Mouse (Mus musculus) forelimb bud, embryonic 11.5 days (tissue): ENCODE results near the gene Ror1.

ENCODE experiments used
- DNase-seq: peaks from one replicate; pipeline ENCODE4 v3.0.0-alpha.2; 2012; ENCODE audit warnings: low read depth, low spot score

The Ror1 gene

DNA sequence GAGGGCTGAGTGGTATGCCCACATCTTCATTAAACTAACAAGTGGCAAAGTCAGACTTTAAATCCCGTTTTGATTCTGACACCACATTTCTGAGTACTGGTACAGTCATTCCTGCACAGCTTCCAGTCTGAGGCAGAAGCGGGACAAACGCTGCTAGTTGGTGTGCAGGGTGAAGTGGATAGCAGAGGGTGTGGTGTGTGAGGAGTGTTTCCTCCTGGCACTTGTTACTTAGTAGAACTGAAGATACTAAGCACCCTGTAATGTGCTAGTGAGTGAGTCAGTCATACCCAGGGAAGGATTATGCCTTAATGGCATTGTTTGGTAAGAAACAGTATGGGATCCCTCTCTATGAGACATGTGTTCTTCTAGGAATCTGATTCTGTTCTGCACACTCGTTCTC, 115.7 kb downstream of the Ror1 start:
- no peak for DNase-seq

DNA sequence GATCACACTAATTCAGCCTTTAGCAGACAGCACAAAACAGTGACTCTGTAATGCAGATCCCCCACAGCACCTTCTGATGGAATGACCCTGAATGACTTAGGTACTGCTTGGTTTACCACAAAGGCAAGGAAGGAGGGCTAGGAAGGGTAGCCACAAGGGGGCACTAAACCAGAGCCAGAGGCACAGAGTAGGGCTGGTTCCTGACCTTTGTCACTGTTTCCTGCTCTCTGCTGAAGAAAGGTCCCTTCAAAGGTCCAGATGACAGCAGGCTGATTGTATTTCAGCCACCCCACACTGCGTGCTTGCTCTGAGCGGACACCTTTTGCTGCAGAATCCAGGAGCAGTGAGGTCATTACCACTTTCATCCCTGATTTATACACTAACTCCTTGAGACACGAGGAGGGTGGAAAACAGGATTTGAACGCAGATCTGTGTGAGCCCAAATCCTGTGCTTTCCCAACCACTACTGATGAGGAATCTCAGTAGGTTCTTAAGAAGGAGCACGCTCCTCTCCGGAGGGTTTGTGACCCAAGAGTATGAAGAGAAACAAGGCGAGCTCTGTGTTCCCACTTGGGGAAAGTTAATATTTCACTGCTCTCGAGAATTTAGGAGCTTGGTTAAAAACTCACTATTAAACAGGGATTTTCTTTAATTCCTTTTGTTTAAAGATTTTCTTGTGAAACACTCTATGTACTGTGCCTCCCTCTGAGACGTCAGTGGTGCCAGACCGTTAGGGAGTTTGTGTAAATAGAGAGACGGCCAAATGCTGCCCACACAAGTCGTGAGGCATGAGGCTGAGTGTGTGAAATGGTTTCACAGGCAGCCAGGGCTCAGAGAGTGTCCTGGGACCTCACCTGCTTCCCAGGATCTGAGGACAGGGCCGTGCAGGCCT, 119.0 kb downstream of the Ror1 start:
- DNase-seq: no peak

- no peak for DNase-seq
These were observed 121.0 kb downstream of the Ror1 start for GRCm38 (mm10) chr4:100216587-100216986.

DNA sequence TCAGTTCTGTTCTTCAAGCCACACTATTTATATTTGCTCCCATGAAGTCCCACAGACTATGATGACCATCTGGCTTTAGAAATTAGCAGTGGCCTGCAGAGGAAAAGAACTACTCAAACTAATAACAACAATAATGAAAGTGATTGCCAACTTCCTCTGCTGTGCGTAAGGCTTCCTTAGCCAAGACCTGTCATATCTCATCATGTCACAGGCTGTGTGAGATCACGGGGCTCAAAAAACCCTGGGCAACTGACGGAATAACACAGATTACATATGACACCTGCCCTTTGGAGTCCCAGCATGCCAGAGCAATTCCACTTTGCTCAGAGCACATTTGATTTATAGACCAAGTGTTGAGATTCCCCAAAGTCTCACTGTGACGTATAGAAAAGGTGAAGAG, 123.4 kb downstream of the Ror1 start:
- DNase-seq: no peak

- no peak for DNase-seq
These were observed 124.0 kb downstream of the Ror1 start for GRCm38 (mm10) chr4:100219599-100219998.

DNA sequence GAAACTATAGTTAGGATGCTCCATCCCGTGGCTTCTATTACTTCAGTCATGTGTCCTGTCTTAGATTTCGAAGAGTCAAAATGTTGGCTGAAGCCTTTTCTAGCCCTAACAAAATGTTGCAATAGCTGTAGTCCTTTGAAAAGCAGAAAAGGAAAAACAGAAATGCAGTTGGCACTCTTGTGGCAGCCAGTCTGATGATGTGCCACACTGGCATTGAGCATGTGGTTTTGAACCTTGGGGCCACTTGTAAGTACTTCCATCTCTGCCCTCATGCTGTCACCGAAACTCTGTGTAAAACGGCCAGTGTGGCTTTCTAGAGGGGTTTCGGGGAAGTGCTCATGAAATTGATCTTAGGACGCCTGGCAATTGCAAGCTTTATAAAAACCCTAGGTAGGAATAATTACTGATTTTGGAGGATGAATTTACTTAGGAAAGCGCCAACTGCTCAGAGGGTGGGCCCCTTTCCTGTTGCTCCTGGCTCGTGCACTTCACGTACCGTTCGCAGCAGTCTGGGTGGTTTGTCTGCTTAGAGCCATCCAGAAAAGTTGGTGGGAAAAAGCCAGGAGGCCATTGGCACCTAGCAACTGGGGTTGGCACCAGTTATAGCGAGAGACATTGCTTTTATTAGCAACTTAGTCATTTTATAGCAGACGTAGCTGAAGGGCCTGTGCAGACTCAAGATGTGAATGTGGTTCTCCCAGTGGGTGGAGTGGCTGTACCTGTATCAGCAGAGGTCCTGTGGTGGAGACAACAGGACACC, 126.6 kb downstream of the Ror1 start:
- no peak for DNase-seq

DNA sequence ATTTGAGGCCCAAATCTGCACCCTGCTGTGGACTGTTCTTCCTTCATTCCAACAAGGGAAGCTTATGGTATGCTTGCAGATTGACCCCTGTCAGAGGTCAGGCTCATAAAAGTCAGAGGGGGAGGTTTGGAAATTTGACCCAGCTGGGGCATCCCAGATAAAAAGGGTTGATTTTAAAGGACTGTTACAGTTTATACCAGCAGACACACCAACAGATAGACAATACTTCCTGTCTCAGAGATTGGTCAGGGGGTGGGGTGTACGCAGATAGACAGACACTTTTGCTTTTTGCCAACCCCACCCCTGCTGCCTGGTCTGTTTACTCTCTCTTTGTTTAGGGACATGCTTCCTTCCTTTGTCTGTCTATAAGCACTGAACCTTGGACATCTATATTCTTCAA, 127.9 kb downstream of the Ror1 start:
- DNase-seq: peak; percentile 54

GRCm38 (mm10) chr4:100223965-100224364, 128.4 kb downstream of the Ror1 start:
- DNase-seq: no peak

GRCm38 (mm10) chr4:100226619-100227018, 131.0 kb downstream of the Ror1 start:
- DNase-seq: no peak

- no peak for DNase-seq
These were observed 132.5 kb downstream of the Ror1 start for GRCm38 (mm10) chr4:100228106-100228505.

- DNase-seq: no peak
These were observed 134.7 kb downstream of the Ror1 start for GRCm38 (mm10) chr4:100230245-100230644.

DNA sequence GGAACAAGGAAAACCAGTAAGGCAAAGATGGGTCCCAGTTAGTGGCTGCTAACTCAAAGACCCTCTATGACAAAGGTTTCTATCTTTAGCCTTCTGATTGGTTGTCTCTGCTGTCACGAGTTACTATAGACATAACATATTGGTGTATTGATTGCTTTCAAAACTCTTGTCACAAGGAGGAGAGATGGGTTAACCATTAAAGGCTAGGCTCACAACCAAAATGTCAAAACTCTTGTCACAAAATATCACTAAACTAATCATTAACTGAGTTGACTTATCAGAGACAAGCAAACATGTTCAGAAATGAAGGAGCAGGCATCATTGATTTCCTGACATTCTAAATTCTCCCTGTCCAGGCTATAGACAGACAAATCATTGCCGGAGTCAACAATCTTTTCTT, 135.4 kb downstream of the Ror1 start:
- no peak for DNase-seq

- no peak for DNase-seq
These were observed 136.3 kb downstream of the Ror1 start for GRCm38 (mm10) chr4:100231906-100232305.

DNA sequence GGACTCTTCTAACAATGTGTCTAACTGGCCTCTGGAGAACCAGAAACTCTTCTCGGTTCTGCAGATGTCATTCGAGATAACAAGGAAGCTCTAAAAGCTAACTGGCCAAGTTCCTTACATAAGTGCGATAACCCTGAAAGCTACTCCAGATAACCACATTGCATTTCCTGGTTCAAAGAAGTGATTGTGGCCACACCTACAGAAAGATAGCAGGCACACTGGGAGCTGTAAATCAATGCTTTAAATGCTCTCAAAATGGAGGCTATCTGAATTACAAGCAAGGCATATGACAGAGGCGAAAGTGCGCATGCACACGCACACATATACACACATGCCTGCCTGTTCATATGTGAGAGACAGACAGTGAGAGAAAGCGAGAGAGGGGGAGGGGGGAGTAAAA, 136.9 kb downstream of the Ror1 start:
- DNase-seq: no peak

DNA sequence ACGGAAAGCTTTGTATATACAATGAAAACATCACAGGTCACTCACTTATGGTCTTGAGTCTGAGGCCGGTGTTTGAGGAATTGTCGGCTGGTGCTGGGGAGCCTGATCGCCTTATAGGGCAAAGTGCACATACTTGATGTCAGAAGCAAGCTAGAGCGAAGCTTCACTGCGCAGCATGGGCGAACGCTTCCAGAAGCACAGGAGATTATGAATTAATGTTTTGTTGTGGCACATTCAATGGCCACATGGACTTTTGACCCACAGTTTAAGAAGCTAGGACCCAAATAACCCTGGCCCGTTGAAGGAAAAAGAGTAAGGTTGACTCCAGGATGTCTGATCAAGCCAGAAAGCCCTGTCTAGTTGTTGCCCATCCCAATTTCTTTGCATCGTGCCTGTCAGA, 138.2 kb downstream of the Ror1 start:
- no peak for DNase-seq

DNA sequence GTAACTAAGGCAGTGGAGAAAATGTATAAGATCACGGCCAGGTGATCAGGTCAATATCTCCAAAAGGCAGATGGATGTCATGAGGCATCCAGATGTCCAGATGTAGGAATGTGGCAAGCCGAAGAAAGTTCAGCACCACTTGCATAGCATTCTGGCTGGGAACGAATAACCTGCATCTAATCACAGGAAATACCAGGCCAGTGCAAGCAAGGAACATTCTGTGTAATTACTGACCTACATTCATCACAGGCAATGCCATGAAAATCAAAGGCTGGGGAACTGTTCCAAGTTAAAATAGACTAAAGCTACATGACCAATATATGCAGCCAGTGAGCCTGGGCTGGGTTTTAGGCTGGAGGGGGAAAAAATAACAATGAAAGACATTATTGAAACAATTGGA, 140.7 kb downstream of the Ror1 start:
- peak; percentile 78 for DNase-seq

DNA sequence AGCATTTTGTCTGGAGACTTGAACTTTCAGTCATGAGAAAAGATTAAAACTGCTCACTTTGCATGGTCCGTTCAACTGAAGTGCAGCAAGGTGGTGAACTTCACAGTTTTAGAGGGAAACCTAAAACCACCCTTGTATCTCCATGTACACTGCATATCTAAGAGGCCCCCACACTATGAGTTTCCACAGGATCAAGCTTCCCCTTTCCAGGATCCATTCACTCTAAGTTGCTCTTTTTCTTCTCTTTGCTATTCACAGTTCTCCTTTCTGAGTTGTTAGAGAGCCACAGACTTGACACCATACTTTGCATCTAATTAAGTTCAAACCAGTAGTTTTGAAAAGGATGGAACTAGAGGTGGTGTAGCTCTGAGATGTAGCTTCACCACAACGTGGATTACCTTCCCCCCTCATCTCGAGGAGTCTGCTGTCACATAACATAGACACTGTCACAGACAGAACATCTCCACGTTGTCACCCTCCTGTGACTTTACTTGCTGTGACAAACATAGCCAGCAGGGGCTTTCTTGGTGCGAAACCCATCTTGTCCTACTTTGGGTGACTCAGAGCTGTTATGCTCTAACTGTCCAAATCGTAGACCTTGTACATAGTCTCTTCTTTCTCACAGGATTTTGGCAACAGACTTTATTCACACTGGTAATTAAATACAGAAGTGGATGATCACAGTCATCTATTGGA, 146.6 kb downstream of the Ror1 start:
- no peak for DNase-seq

GRCm38 (mm10) chr4:100244250-100244649, 148.7 kb downstream of the Ror1 start:
- no peak for DNase-seq

GRCm38 (mm10) chr4:100244701-100245100, 149.1 kb downstream of the Ror1 start:
- DNase-seq: no peak

GRCm38 (mm10) chr4:100247826-100248225, 152.2 kb downstream of the Ror1 start:
- DNase-seq: no peak

DNA sequence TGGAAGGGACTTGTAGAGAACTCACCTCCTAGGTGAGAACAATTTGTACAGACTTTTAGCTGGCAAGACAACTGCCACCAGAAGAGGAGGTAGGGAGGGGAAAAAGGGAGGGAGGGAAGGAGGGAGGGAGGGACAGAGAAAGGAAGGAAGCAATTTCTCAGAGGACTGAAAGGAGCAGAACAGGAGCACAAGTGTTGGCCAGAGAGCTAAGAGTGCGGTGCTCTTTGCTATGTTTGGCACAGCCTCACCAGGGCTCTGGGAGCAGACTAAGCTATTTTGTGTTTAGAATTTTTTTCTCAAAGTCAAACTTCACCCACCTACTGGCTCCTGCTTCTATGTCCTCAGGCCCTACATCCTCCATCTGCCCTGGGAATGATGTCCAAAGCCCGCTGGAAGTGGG, 152.7 kb downstream of the Ror1 start:
- no peak for DNase-seq

DNA sequence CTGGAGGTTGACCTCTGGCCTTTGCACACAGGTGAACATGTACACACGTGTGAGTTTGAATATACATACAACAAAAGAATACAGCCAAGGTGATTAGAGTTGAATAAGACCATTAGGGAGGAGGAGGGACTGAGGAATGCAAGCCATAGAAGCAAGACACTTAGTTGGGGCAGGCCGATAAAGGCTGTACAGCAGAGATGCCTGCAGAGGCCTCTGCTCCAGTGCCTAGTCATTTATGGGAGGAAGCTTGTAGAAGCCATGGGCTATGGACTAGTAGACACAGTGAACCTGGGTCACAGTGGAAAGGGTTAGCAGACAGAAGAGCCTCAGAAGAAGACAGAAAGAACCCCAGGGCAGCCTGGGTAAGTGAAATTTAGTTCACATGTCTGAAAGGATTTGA, 155.7 kb downstream of the Ror1 start:
- DNase-seq: no peak
